22 mouse cellular contexts compared by ENCODE assay signal in genomic region chr5:91910616-91911015, GRCm38 (mm10).
"Had no signal": no experiment of that assay in that cellular context is flagged by ENCODE, and none has a peak within 500 bp of the region (broad histone marks: within the 10 kb centered on the region; RNA-seq: fewer than 3 reads in every experiment).

No protein-coding gene starts in this region.

- H3K4me3 ChIP-seq: limb, embryonic 13.5 days; liver, embryonic 12.5 days; liver, embryonic 15.5 days; lung, embryonic 15.5 days; midbrain, embryonic 12.5 days; midbrain, embryonic 15.5 days; neural tube, embryonic 12.5 days; neural tube, embryonic 15.5 days; stomach, embryonic 15.5 days had no signal

- H3K4me2 ChIP-seq: limb, embryonic 13.5 days; liver, embryonic 12.5 days; liver, embryonic 15.5 days; lung, embryonic 15.5 days; midbrain, embryonic 12.5 days; midbrain, embryonic 15.5 days; neural tube, embryonic 12.5 days; neural tube, embryonic 15.5 days; stomach, embryonic 15.5 days had no signal

- H3K36me3 ChIP-seq: limb, embryonic 13.5 days; liver, embryonic 12.5 days; liver, embryonic 15.5 days; lung, embryonic 15.5 days; midbrain, embryonic 12.5 days; midbrain, embryonic 15.5 days; neural tube, embryonic 12.5 days; neural tube, embryonic 15.5 days; stomach, embryonic 15.5 days had no signal

- H3K4me1 ChIP-seq: limb, embryonic 13.5 days; liver, embryonic 12.5 days; liver, embryonic 15.5 days; lung, embryonic 15.5 days; stomach, embryonic 15.5 days had no signal

- H3K9me3 ChIP-seq: limb, embryonic 13.5 days; liver, embryonic 12.5 days; liver, embryonic 15.5 days; lung, embryonic 15.5 days; midbrain, embryonic 12.5 days; midbrain, embryonic 15.5 days; neural tube, embryonic 12.5 days; neural tube, embryonic 15.5 days; stomach, embryonic 15.5 days had no signal

- H3K27ac ChIP-seq: limb, embryonic 13.5 days; liver, embryonic 12.5 days; liver, embryonic 15.5 days; lung, embryonic 15.5 days; midbrain, embryonic 12.5 days; midbrain, embryonic 15.5 days; neural tube, embryonic 12.5 days; neural tube, embryonic 15.5 days; stomach, embryonic 15.5 days had no signal

- H3K9ac ChIP-seq: limb, embryonic 13.5 days; liver, embryonic 12.5 days; liver, embryonic 15.5 days; lung, embryonic 15.5 days; midbrain, embryonic 12.5 days; midbrain, embryonic 15.5 days; neural tube, embryonic 12.5 days; neural tube, embryonic 15.5 days; stomach, embryonic 15.5 days had no signal

- ATAC-seq: liver, embryonic 12.5 days; midbrain, embryonic 15.5 days had no signal

- H3K27me3 ChIP-seq: limb, embryonic 13.5 days; liver, embryonic 12.5 days; liver, embryonic 15.5 days; lung, embryonic 15.5 days; midbrain, embryonic 12.5 days; midbrain, embryonic 15.5 days; neural tube, embryonic 12.5 days; neural tube, embryonic 15.5 days; stomach, embryonic 15.5 days had no signal

- DNase-seq: kidney, adult 18-20 months; kidney, adult 9 months; kidney, postnatal 14 days; kidney, postnatal 4 days; layer of hippocampus, adult 9-11 months; liver; lung, adult 18-20 months; lung, postnatal 10 days; lung, postnatal 4 days; right cerebral cortex, adult 18-20 months; right cerebral cortex, postnatal 25 days; spleen, adult 18-20 months; thymus, postnatal 25 days had no signal
